Mouse (Mus musculus): Measurements from ENCODE around the gene 1700029F12Rik. TPM values are rescaled to one million over a fixed set of nuclear protein-coding genes. Genes with fewer than 3 reads are reported as not detected.
A peak's percentile ranks its signal among the peaks of the same experiment; 100 is the strongest.
"Not testable (repeated sequence)": the region's sequence is repeated elsewhere in the genome, so short reads cannot be mapped to it uniquely, and the experiment has no call there.

1700029F12Rik gene
- polyA plus RNA-seq, 1 experiment from 2014 or later = not detected

GRCm38 (mm10) chr13:97064844-97065621 is 30.9 kb upstream of the 1700029F12Rik start:
- peak overlapping the region; percentile 76 for H3K27ac ChIP-seq
- not testable (repeated sequence) for H3K27me3 ChIP-seq; H3K9me3 ChIP-seq (replicated peaks); H3K36me3 ChIP-seq
- DNase-seq (peak; percentile 70), ATAC-seq (ENCODE audit: low read depth) (peak; percentile 35)
- WGBS (ENCODE audit: insufficient replicate concordance) = 27% methylated on average over 18 of the region's 18 CpGs
- H3K4me1 ChIP-seq (replicated peaks) = peaks cover 73% of the 10 kb centered on the region
- H3K4me3 ChIP-seq (replicated peaks) = peak overlapping the region; percentile 34
- peak overlapping the region; percentile 65 for H3K4me2 ChIP-seq
- peak overlapping the region; percentile 55 for H3K9ac ChIP-seq

GRCm38 (mm10) chr13:97064413-97064812 is 30.3 kb upstream of the 1700029F12Rik start:
- H3K4me2 ChIP-seq = peak overlapping the region; percentile 65
- no peaks in the 10 kb centered on the region for H3K27me3 ChIP-seq
- peak overlapping the region; percentile 34 for H3K4me3 ChIP-seq (replicated peaks)
- peak overlapping the region; percentile 76 for H3K27ac ChIP-seq
- H3K9ac ChIP-seq = peak overlapping the region; percentile 55
- H3K4me1 ChIP-seq (replicated peaks) = peaks cover 67% of the 10 kb centered on the region
- no peaks in the 10 kb centered on the region for H3K9me3 ChIP-seq (replicated peaks)
- ATAC-seq (ENCODE audit: low read depth) (peak; percentile 20), DNase-seq (no peak)
- WGBS (ENCODE audit: insufficient replicate concordance) = 33% methylated on average over 3 of the region's 3 CpGs
- no peaks in the 10 kb centered on the region for H3K36me3 ChIP-seq

GRCm38 (mm10) chr13:97063431-97063830 is 29.3 kb upstream of the 1700029F12Rik start:
- Histone ChIP-seq H3K27me3 (no peaks in the 10 kb centered on the region), H3K27ac (no peak overlapping the region; the same call in 1 of the 2 replicates), H3K36me3 (no peaks in the 10 kb centered on the region), H3K4me1 (replicated peaks) (peaks cover 63% of the 10 kb centered on the region), H3K4me3 (replicated peaks) (no peak overlapping the region), H3K9ac (peak overlapping the region; percentile 26; the same call in 1 of the 2 replicates), H3K9me3 (replicated peaks) (no peaks in the 10 kb centered on the region), H3K4me2 (no peak overlapping the region)
- DNase-seq = no peak
- no peak for ATAC-seq (ENCODE audit: low read depth)
- 31% methylated on average over 2 of the region's 2 CpGs for WGBS (ENCODE audit: insufficient replicate concordance)

GRCm38 (mm10) chr13:97062151-97062550 is 28.0 kb upstream of the 1700029F12Rik start:
- WGBS (ENCODE audit: insufficient replicate concordance) = 84% methylated on average over 3 of the region's 3 CpGs
- H3K4me2 ChIP-seq = no peak overlapping the region
- no peak overlapping the region for H3K27ac ChIP-seq
- H3K36me3 ChIP-seq = no peaks in the 10 kb centered on the region
- DNase-seq (no peak), ATAC-seq (ENCODE audit: low read depth) (no peak)
- H3K4me1 ChIP-seq (replicated peaks) = peaks cover 59% of the 10 kb centered on the region
- no peaks in the 10 kb centered on the region for H3K27me3 ChIP-seq
- H3K9ac ChIP-seq = no peak overlapping the region
- H3K9me3 ChIP-seq (replicated peaks) = no peaks in the 10 kb centered on the region
- no peak overlapping the region for H3K4me3 ChIP-seq (replicated peaks)

GRCm38 (mm10) chr13:97060331-97060730 is 26.2 kb upstream of the 1700029F12Rik start:
- Histone ChIP-seq H3K9me3 (replicated peaks) (no peaks in the 10 kb centered on the region), H3K27ac (no peak overlapping the region), H3K9ac (no peak overlapping the region), H3K36me3 (no peaks in the 10 kb centered on the region), H3K4me3 (replicated peaks) (no peak overlapping the region), H3K4me1 (replicated peaks) (peaks cover 48% of the 10 kb centered on the region), H3K27me3 (no peaks in the 10 kb centered on the region), H3K4me2 (no peak overlapping the region)
- WGBS (ENCODE audit: insufficient replicate concordance) = 57% methylated on average over 8 of the region's 8 CpGs
- no peak for DNase-seq
- no peak for ATAC-seq (ENCODE audit: low read depth)

- no peak overlapping the region for H3K27ac ChIP-seq
- no peak overlapping the region for H3K4me2 ChIP-seq
- no peaks in the 10 kb centered on the region for H3K9me3 ChIP-seq (replicated peaks)
- peaks cover 42% of the 10 kb centered on the region for H3K4me1 ChIP-seq (replicated peaks)
- no peak for DNase-seq
- WGBS (ENCODE audit: insufficient replicate concordance) = 81% methylated on average over 6 of the region's 6 CpGs
- H3K27me3 ChIP-seq = no peaks in the 10 kb centered on the region
- no peak overlapping the region for H3K9ac ChIP-seq
- ATAC-seq (ENCODE audit: low read depth) = no peak
- no peak overlapping the region for H3K4me3 ChIP-seq (replicated peaks)
- no peaks in the 10 kb centered on the region for H3K36me3 ChIP-seq
Observed at GRCm38 (mm10) chr13:97059746-97060145, 25.6 kb upstream of the 1700029F12Rik start.

GRCm38 (mm10) chr13:97057817-97058216 is 23.7 kb upstream of the 1700029F12Rik start:
- no peak overlapping the region for H3K27ac ChIP-seq
- H3K9ac ChIP-seq = no peak overlapping the region
- peaks cover 24% of the 10 kb centered on the region for H3K4me1 ChIP-seq (replicated peaks)
- H3K4me3 ChIP-seq (replicated peaks) = no peak overlapping the region
- H3K36me3 ChIP-seq = no peaks in the 10 kb centered on the region
- H3K4me2 ChIP-seq = no peak overlapping the region
- ATAC-seq (ENCODE audit: low read depth) = no peak
- no peaks in the 10 kb centered on the region for H3K9me3 ChIP-seq (replicated peaks)
- DNase-seq = no peak
- H3K27me3 ChIP-seq = peaks cover 3% of the 10 kb centered on the region; the same call in 1 of the 2 replicates
- WGBS (ENCODE audit: insufficient replicate concordance) = 57% methylated on average over 4 of the region's 4 CpGs

GRCm38 (mm10) chr13:97053844-97054243 is 19.7 kb upstream of the 1700029F12Rik start:
- no peak for ATAC-seq (ENCODE audit: low read depth)
- no peak for DNase-seq
- Histone ChIP-seq H3K4me3 (replicated peaks) (no peak overlapping the region), H3K4me2 (no peak overlapping the region), H3K27me3 (peaks cover 3% of the 10 kb centered on the region; the same call in 1 of the 2 replicates), H3K36me3 (no peaks in the 10 kb centered on the region), H3K9ac (no peak overlapping the region), H3K4me1 (replicated peaks) (peaks cover 14% of the 10 kb centered on the region), H3K27ac (no peak overlapping the region), H3K9me3 (replicated peaks) (no peaks in the 10 kb centered on the region)
- 67% methylated on average over 8 of the region's 8 CpGs for WGBS (ENCODE audit: insufficient replicate concordance)

- H3K27ac ChIP-seq = no peak overlapping the region
- H3K36me3 ChIP-seq = no peaks in the 10 kb centered on the region
- DNase-seq = no peak
- WGBS (ENCODE audit: insufficient replicate concordance) = 12% methylated on average over 11 of the region's 11 CpGs
- no peak overlapping the region for H3K4me3 ChIP-seq (replicated peaks)
- ATAC-seq (ENCODE audit: low read depth) = 0 out of 2 replicates have a peak, but pooled peaks have one; percentile 18
- H3K4me2 ChIP-seq = no peak overlapping the region
- no peak overlapping the region for H3K9ac ChIP-seq
- H3K4me1 ChIP-seq (replicated peaks) = peaks cover 10% of the 10 kb centered on the region
- H3K9me3 ChIP-seq (replicated peaks) = no peaks in the 10 kb centered on the region
- peaks cover 3% of the 10 kb centered on the region; the same call in 1 of the 2 replicates for H3K27me3 ChIP-seq
Observed at GRCm38 (mm10) chr13:97052667-97053066, 18.5 kb upstream of the 1700029F12Rik start.

- H3K4me2 ChIP-seq = no peak overlapping the region
Observed at GRCm38 (mm10) chr13:97051158-97051557, 17.0 kb upstream of the 1700029F12Rik start.

GRCm38 (mm10) chr13:97030075-97030474 is 4.1 kb downstream of the 1700029F12Rik start:
- H3K4me2 ChIP-seq = no peak overlapping the region
- no peaks in the 10 kb centered on the region for H3K27me3 ChIP-seq
- no peak for ATAC-seq (ENCODE audit: low read depth)
- no peak overlapping the region for H3K27ac ChIP-seq
- H3K36me3 ChIP-seq = no peaks in the 10 kb centered on the region
- H3K4me3 ChIP-seq (replicated peaks) = no peak overlapping the region
- H3K9me3 ChIP-seq (replicated peaks) = no peaks in the 10 kb centered on the region
- H3K9ac ChIP-seq = no peak overlapping the region
- DNase-seq = no peak
- 75% methylated on average over 13 of the region's 13 CpGs for WGBS (ENCODE audit: insufficient replicate concordance)
- H3K4me1 ChIP-seq (replicated peaks) = no peaks in the 10 kb centered on the region

More at GRCm38 (mm10) chr13:97051158-97051557, 17.0 kb upstream of the 1700029F12Rik start:
- ATAC-seq (ENCODE audit: low read depth) (no peak), DNase-seq (no peak)
- Histone ChIP-seq H3K4me3 (replicated peaks) (no peak overlapping the region), H3K27ac (no peak overlapping the region), H3K9me3 (replicated peaks) (no peaks in the 10 kb centered on the region), H3K4me1 (replicated peaks) (no peaks in the 10 kb centered on the region), H3K27me3 (peaks cover 3% of the 10 kb centered on the region; the same call in 1 of the 2 replicates), H3K36me3 (no peaks in the 10 kb centered on the region), H3K9ac (no peak overlapping the region)
- 76% methylated on average over 6 of the region's 6 CpGs for WGBS (ENCODE audit: insufficient replicate concordance)

GRCm38 (mm10) chr13:97021906-97022305 is 12.3 kb downstream of the 1700029F12Rik start:
- Histone ChIP-seq H3K4me3 (replicated peaks) (no peak overlapping the region), H3K4me2 (no peak overlapping the region), H3K4me1 (replicated peaks) (no peaks in the 10 kb centered on the region), H3K27ac (no peak overlapping the region), H3K27me3 (no peaks in the 10 kb centered on the region), H3K36me3 (no peaks in the 10 kb centered on the region), H3K9me3 (replicated peaks) (no peaks in the 10 kb centered on the region), H3K9ac (no peak overlapping the region)
- DNase-seq = no peak
- 29% methylated on average over 4 of the region's 4 CpGs for WGBS (ENCODE audit: insufficient replicate concordance)
- ATAC-seq (ENCODE audit: low read depth) = no peak

Measured in liver, embryonic 13.5 days (tissue).